Mouse (Mus musculus): ENCODE results near the gene Taf5. TPM values are rescaled to one million over a fixed set of nuclear protein-coding genes. Genes with fewer than 3 reads are reported as not detected.

The Taf5 gene
- 33.3 TPM for polyA plus RNA-seq (2017; shearing (Covaris generic))

GRCm38 (mm10) chr19:47067096-47067882 is at the start of gene Taf5:
TSS of gene Taf5 (plus strand) at chr19:47067746.

GRCm38 (mm10) chr19:47050271-47051032 is 17.1 kb upstream of the Taf5 start, which contains the start of gene Pcgf6:
TSS of gene Pcgf6 (minus strand) at chr19:47050906.

DNA sequence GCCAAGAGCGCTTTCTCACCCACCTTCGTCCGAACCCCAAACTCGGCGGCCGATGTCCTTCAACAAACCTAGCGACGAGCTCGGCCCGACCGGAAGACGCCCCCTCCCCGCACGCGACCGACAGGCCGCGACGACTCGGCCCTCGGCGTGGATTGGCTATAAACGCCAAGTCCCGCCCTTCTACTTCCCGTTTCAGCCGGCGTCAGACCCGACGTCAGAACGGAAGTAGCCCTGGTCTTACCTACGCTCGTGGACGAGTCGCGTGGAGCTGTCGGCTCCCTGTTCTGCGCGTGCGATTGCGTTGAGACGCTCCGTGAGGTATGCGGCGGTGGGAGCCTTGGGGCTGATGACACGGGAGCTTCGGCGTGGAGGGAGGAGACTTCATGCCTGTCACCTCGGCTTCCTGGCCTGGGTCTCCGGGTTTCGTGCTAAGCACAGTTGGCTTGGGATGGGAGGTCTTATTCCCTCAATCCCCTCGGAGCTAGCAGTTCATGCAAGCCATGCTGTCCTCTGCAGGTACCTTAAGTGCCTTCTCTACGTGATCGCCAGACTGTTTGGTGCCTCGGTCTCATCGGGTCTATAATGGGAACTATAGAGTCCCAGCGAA is 23.1 kb downstream of the Taf5 start, which contains the start of the genes Usmg5 and Pdcd11:
Usmg5 (minus strand) TSS at position 98 of the 607 bp plus-strand sequence.
Pdcd11 (plus strand) TSS at position 219 of the 607 bp plus-strand sequence.

Other genes starting within 250 kb of the Taf5 start
- not detected for gene Ina, start 53.0 kb upstream of the Taf5 start, polyA plus RNA-seq (2017; shearing (Covaris generic))
- 84.9 TPM for gene Nt5c2, start 52.6 kb upstream of the Taf5 start, polyA plus RNA-seq (2017; shearing (Covaris generic))
- 32.6 TPM for gene Pcgf6, start 16.8 kb upstream of the Taf5 start, polyA plus RNA-seq (2017; shearing (Covaris generic))
- gene Usmg5, start 22.9 kb downstream of the Taf5 start, polyA plus RNA-seq (2017; shearing (Covaris generic)), result 838 TPM
- gene Pdcd11, start 23.0 kb downstream of the Taf5 start, polyA plus RNA-seq (2017; shearing (Covaris generic)), result 19.1 TPM
- gene Calhm2, start 70.5 kb downstream of the Taf5 start, polyA plus RNA-seq (2017; shearing (Covaris generic)), result 5.1 TPM
- not detected for gene Calhm1, start 76.5 kb downstream of the Taf5 start, polyA plus RNA-seq (2017; shearing (Covaris generic))
- gene Calhm3, start 90.0 kb downstream of the Taf5 start, polyA plus RNA-seq (2017; shearing (Covaris generic)), result not detected
- gene Neurl1a, start 111.1 kb downstream of the Taf5 start, polyA plus RNA-seq (2017; shearing (Covaris generic)), result 0.15 TPM